In the genomic region with DNA sequence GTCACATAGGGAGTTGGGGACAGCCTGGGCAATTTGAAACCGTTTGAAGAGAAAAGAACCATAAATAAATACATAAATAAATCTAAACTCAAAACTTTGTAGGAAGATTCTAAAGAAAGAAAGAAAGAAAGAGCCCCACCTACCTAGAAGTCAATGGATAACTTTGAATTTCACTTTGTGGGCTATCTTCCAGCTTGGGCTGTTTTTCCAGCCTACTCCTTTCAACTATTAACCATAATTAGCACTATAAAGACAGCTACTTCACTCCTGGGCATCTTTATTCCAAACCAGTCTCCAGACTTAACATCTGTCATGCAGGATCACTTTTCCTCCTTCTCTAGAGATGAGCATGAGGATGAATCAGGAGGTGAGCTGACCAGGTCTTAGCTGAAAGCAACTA, we compare ENCODE assay signal across 26 mouse cellular contexts.
DNase-seq lines count a peak whose midpoint lies in the region; ATAC-seq lines count a peak whose summit lies in the region.
"Had no signal": no experiment of that assay in that cellular context is flagged by ENCODE, and none has a peak within 500 bp of the region (broad histone marks: within the 10 kb centered on the region; RNA-seq: fewer than 3 reads in every experiment).

No protein-coding gene starts in this region.

- DNase-seq in kidney, adult 18-20 months = peak; percentile 13
- peak; percentile 60 for DNase-seq in kidney, adult 9 months
- DNase-seq in kidney, postnatal 14 days = peak; percentile 21
- DNase-seq in retina, embryonic 14.5 days (ENCODE audit: low spot score) = no peak
- no peak for DNase-seq in urinary bladder, postnatal 14 days (ENCODE audit: low spot score)
- DNase-seq: adrenal gland, postnatal 36 days; B cell, adult 2 months; cerebellum, adult 11 months; cerebellum, adult 2 months; cerebellum, adult 9-11 months; cerebellum, postnatal 25 days; forebrain, postnatal 0 days; gastrocnemius, postnatal 25 days; heart, postnatal 10 days; heart, postnatal 36 days had no signal

- no peak for ATAC-seq in kidney, embryonic 15.5 days (replicated peaks; ENCODE audit: low FRiP score)
- no peak for ATAC-seq in kidney, embryonic 16.5 days (ENCODE audit: low FRiP score, low TSS enrichment)
- ATAC-seq: forebrain, embryonic 14.5 days; forebrain, postnatal 0 days; hindbrain, embryonic 16.5 days had no signal

- H3K36me3 ChIP-seq in kidney, embryonic 15.5 days = no peaks in the 10 kb centered on the region
- H3K36me3 ChIP-seq in kidney, embryonic 16.5 days (ENCODE audit: insufficient read depth, low read length) = no peaks in the 10 kb centered on the region
- H3K36me3 ChIP-seq: embryonic facial prominence, embryonic 12.5 days; embryonic facial prominence, embryonic 15.5 days; heart, embryonic 12.5 days; heart, embryonic 15.5 days; hindbrain, embryonic 10.5 days; hindbrain, embryonic 13.5 days had no signal

- H3K27me3 ChIP-seq in kidney, embryonic 15.5 days = no peaks in the 10 kb centered on the region
- no peaks in the 10 kb centered on the region for H3K27me3 ChIP-seq in kidney, embryonic 16.5 days (ENCODE audit: insufficient read depth, low read length)
- H3K27me3 ChIP-seq: CH12.LX; embryonic facial prominence, embryonic 12.5 days; embryonic facial prominence, embryonic 15.5 days; heart, embryonic 12.5 days; heart, embryonic 15.5 days; hindbrain, embryonic 13.5 days had no signal

- H3K4me2 ChIP-seq in kidney, embryonic 15.5 days = no peak overlapping the region
- no peak overlapping the region for H3K4me2 ChIP-seq in kidney, embryonic 16.5 days (replicated peaks; ENCODE audit: low read depth, low read length)
- H3K4me2 ChIP-seq: embryonic facial prominence, embryonic 12.5 days; embryonic facial prominence, embryonic 15.5 days; heart, embryonic 12.5 days; heart, embryonic 15.5 days; hindbrain, embryonic 13.5 days had no signal

- no peaks in the 10 kb centered on the region for H3K4me1 ChIP-seq in kidney, embryonic 15.5 days
- H3K4me1 ChIP-seq in kidney, embryonic 16.5 days (ENCODE audit: insufficient read depth, low read length) = no peaks in the 10 kb centered on the region
- H3K4me1 ChIP-seq: embryonic facial prominence, embryonic 12.5 days; embryonic facial prominence, embryonic 15.5 days; heart, embryonic 12.5 days; heart, embryonic 15.5 days; hindbrain, embryonic 10.5 days; hindbrain, embryonic 13.5 days had no signal

- 58% methylated on average over 1 of the region's 1 CpGs for WGBS in kidney, embryonic 15.5 days
- 77% methylated on average over 1 of the region's 1 CpGs for whole genome bisulfite sequencing in kidney, embryonic 16.5 days

- H3K4me3 ChIP-seq in kidney, embryonic 15.5 days (replicated peaks) = no peak overlapping the region
- no peak overlapping the region for H3K4me3 ChIP-seq in kidney, embryonic 16.5 days (ENCODE audit: low read length)
- H3K4me3 ChIP-seq: embryonic facial prominence, embryonic 12.5 days; embryonic facial prominence, embryonic 15.5 days; heart, embryonic 12.5 days; heart, embryonic 15.5 days; hindbrain, embryonic 10.5 days; hindbrain, embryonic 13.5 days had no signal

- no peaks in the 10 kb centered on the region for H3K9me3 ChIP-seq in kidney, embryonic 15.5 days (replicated peaks)
- H3K9me3 ChIP-seq in kidney, embryonic 16.5 days (ENCODE audit: low read length) = no peaks in the 10 kb centered on the region
- H3K9me3 ChIP-seq: embryonic facial prominence, embryonic 12.5 days; embryonic facial prominence, embryonic 15.5 days; heart, embryonic 12.5 days; heart, embryonic 15.5 days; hindbrain, embryonic 10.5 days; hindbrain, embryonic 13.5 days had no signal

- no peak overlapping the region for H3K9ac ChIP-seq in kidney, embryonic 15.5 days
- no peak overlapping the region for H3K9ac ChIP-seq in kidney, embryonic 16.5 days (replicated peaks; ENCODE audit: low read length)
- H3K9ac ChIP-seq: embryonic facial prominence, embryonic 12.5 days; embryonic facial prominence, embryonic 15.5 days; forebrain, postnatal 0 days; heart, embryonic 12.5 days; heart, embryonic 15.5 days; hindbrain, embryonic 13.5 days had no signal

- H3K27ac ChIP-seq in kidney, embryonic 15.5 days = no peak overlapping the region
- no peak overlapping the region for H3K27ac ChIP-seq in kidney, embryonic 16.5 days (ENCODE audit: low read length)
- H3K27ac ChIP-seq: embryonic facial prominence, embryonic 12.5 days; embryonic facial prominence, embryonic 15.5 days; heart, embryonic 15.5 days; hindbrain, embryonic 10.5 days; hindbrain, embryonic 13.5 days had no signal

Comparison
In these comparisons a context has a peak if more than half of its experiments do, and no peak if none do; other contexts are left out.
1. DNase-seq: peak in kidney, adult 18-20 months (single experiment), kidney, adult 9 months (single experiment) and kidney, postnatal 14 days (single experiment); none in retina, embryonic 14.5 days (single experiment) and urinary bladder, postnatal 14 days (single experiment).